8 mouse cellular contexts compared by ENCODE assay signal in the genomic region with DNA sequence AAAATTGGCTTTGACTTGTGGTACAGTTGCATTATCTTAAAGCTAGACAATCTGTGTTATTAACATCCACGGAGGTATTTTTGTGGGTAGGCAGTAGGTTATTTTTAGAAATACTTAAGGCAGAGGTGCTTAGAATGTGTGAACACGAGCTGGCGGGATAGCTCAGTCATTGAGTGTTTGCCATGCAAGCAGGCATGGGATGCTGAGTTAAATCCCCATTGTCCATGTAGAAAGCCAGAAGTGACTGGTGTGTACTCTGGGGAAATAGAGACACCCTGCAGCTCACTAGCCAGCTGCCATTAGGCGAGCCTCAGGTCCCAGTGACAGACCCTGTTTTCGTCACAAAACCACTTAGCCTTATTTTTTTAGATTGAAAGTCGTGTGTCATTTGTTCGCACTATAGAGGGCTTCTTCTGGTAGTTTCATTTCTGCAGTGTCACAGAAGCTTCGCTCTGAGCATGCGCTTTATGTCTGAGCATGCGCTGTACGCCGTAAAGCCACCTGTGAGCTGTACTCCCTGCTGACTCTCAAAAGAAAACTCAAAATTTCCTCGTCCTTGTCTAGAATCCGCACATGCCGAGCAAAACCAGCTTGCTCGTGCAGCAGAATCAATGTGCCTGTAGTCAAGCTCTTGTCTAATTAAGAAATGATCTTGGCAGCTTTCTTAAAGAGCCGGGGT. TPM values are rescaled to one million over a fixed set of nuclear protein-coding genes. Genes with fewer than 3 reads are reported as not detected.
DNase-seq lines count a peak whose midpoint lies in the region; ATAC-seq and TF ChIP-seq lines count a peak whose summit lies in the region.
"Had no signal": no experiment of that assay in that cellular context is flagged by ENCODE, and none has a peak within 500 bp of the region (broad histone marks: within the 10 kb centered on the region; RNA-seq: fewer than 3 reads in every experiment).

No protein-coding gene starts in this region.

- no peaks in the 10 kb centered on the region for H3K79me2 ChIP-seq in CH12.LX (replicated peaks; ENCODE audit: control insufficient read depth, extremely low read depth, insufficient read depth, poor library complexity, severe bottlenecking)

- peak; percentile 84 for DNase-seq in CH12.LX (ENCODE audit: extremely low read depth)
- peak; percentile 79 to 85 for DNase-seq in left cerebral cortex, postnatal 14 days (ENCODE audit: low spot score in 2 of 2)
- peak; percentile 79 for DNase-seq in right cerebral cortex, postnatal 25 days
- DNase-seq in ovary, postnatal 10 days (ENCODE audit: low spot score) = no peak
- DNase-seq in adrenal gland, adult 18-20 months (ENCODE audit: low spot score in 2 of 2) = no peak

- peak overlapping the region; percentile 26; the same call in 1 of the 2 replicates for H3K4me2 ChIP-seq in CH12.LX (ENCODE audit: insufficient read depth, low read depth, poor library complexity, severe bottlenecking)
- peak overlapping the region; percentile 44 for H3K4me2 ChIP-seq in heart, embryonic 12.5 days
- H3K4me2 ChIP-seq: liver, embryonic 15.5 days had no signal

- H3K27ac ChIP-seq in CH12.LX (ENCODE audit: insufficient read depth, low read depth) = peak overlapping the region; percentile 36
- peak overlapping the region; percentile 86 for H3K27ac ChIP-seq in heart, embryonic 12.5 days (ENCODE audit: poor library complexity, severe bottlenecking)
- H3K27ac ChIP-seq: liver, embryonic 15.5 days had no signal

- in situ Hi-C loops in CH12.LX (cut with MboI; ENCODE audit: low pct_ligation_motif_present, low pct_unique_long_range_greater_than_20kb, low sequenced_read_pairs) = no loop called here

- peaks cover 4 to 18% of the 10 kb centered on the region in 2 experiments for H3K4me1 ChIP-seq in CH12.LX (ENCODE audit: control insufficient read depth in 1 of 2, insufficient read depth in 2 of 2)
- H3K4me1 ChIP-seq in heart, embryonic 12.5 days (replicated peaks) = peaks cover 36% of the 10 kb centered on the region

- no peak for TF ChIP-seq RAD21 in CH12.LX (IDR thresholded peaks at IDR 0.05; ENCODE audit: low read depth, low read length)

- TF ChIP-seq POLR2A in CH12.LX (IDR thresholded peaks at IDR 0.05; ENCODE audit: low read depth, low read length) = peak; percentile 62

- peak overlapping the region; percentile 24 to 37 (median 36) for H3K4me3 ChIP-seq in CH12.LX (replicated peaks in 1 of 3; ENCODE audit: low read depth in 2 of 3, low read length in 2 of 3, poor library complexity in 1 of 3)
- H3K4me3 ChIP-seq in heart, embryonic 12.5 days = no peak overlapping the region
- H3K4me3 ChIP-seq: liver, embryonic 15.5 days had no signal

- peak; percentile 80 for ATAC-seq in activated CD4-positive, CD25-positive, alpha-beta regulatory T cell, adult 4 months
- ATAC-seq in heart, embryonic 12.5 days (ENCODE audit: insufficient number of reproducible peaks, low FRiP score) = peak; percentile 45; the same call in 1 of the 2 replicates

- intact Hi-C loops in left cerebral cortex, postnatal 14 days (cut with DNase I) = loop anchor here (5.0 kb wide), 1 partner anchor 47 kb away; no protein-coding TSS in a partner anchor

- H3K9me3 ChIP-seq in CH12.LX (replicated peaks; ENCODE audit: low read length) = no peaks in the 10 kb centered on the region
- no peaks in the 10 kb centered on the region for H3K9me3 ChIP-seq in heart, embryonic 12.5 days (replicated peaks)
- H3K9me3 ChIP-seq: liver, embryonic 15.5 days had no signal

- H3K36me3 ChIP-seq in CH12.LX (replicated peaks in 1 of 2; ENCODE audit: control insufficient read depth in 1 of 2, insufficient read depth in 1 of 2, low read length in 1 of 2) = peaks cover 0 to 2% of the 10 kb centered on the region in 2 experiments
- no peaks in the 10 kb centered on the region for H3K36me3 ChIP-seq in heart, embryonic 12.5 days
- H3K36me3 ChIP-seq: liver, embryonic 15.5 days had no signal

- peak; percentile 41; the same call in 1 of the 2 replicates for TF ChIP-seq EP300 in CH12.LX (IDR thresholded peaks at IDR 0.05; ENCODE audit: low read length)

- dilution Hi-C loops in CH12.LX (cut with MboI; ENCODE audit: extremely low pct_ligation_motif_present, extremely low pct_unique_long_range_greater_than_20kb, low sequenced_read_pairs) = no loop called here

- WGBS in heart, embryonic 12.5 days = 68% methylated on average over 17 of the region's 17 CpGs

- peak overlapping the region; percentile 41 for H3K9ac ChIP-seq in CH12.LX (ENCODE audit: insufficient read depth, low read depth)
- H3K9ac ChIP-seq in heart, embryonic 12.5 days = no peak overlapping the region
- H3K9ac ChIP-seq: liver, embryonic 15.5 days had no signal

- TF ChIP-seq CTCF in CH12.LX (conservative IDR thresholded peaks at IDR 0.05 in 1 of 2, IDR thresholded peaks at IDR 0.05 in 1 of 2; ENCODE audit: low read depth in 2 of 2, low read length in 2 of 2) = no peak

- no peaks in the 10 kb centered on the region for H3K27me3 ChIP-seq in CH12.LX (replicated peaks)
- H3K27me3 ChIP-seq in heart, embryonic 12.5 days (replicated peaks) = no peaks in the 10 kb centered on the region
- H3K27me3 ChIP-seq: liver, embryonic 15.5 days had no signal

TF ChIP-seq in CH12.LX, 34 proteins besides CTCF, POLR2A, EP300 and RAD21:
- TF ChIP-seq TBP (conservative IDR thresholded peaks at IDR 0.05; ENCODE audit: low read depth, low read length) (0 out of 2 replicates have a peak, but pooled peaks have one; percentile 13), PAX5 (IDR thresholded peaks at IDR 0.05; ENCODE audit: low read length) (no peak), ETS1 (conservative IDR thresholded peaks at IDR 0.05; ENCODE audit: low read depth, low read length) (0 out of 2 replicates have a peak, but pooled peaks have one; percentile 37), MAFK (IDR thresholded peaks at IDR 0.05; ENCODE audit: insufficient replicate concordance, low read length) (peak; percentile 69; the same call in 1 of the 2 replicates), MYC (IDR thresholded peaks at IDR 0.05; ENCODE audit: low read depth, low read length) (peak; percentile 81), UBTF (IDR thresholded peaks at IDR 0.05; ENCODE audit: low read depth, low read length) (no peak), HCFC1 (IDR thresholded peaks at IDR 0.05; ENCODE audit: low read depth, low read length) (peak; percentile 61), RCOR1 (conservative IDR thresholded peaks at IDR 0.05; ENCODE audit: low read depth, low read length) (0 out of 2 replicates have a peak, but pooled peaks have one; percentile 43), MAX (IDR thresholded peaks at IDR 0.05; ENCODE audit: low read length) (peak; percentile 93), ZMIZ1 (IDR thresholded peaks at IDR 0.05; ENCODE audit: low read depth, low read length) (peak; percentile 53; the same call in 1 of the 2 replicates), NRF1 (IDR thresholded peaks at IDR 0.05; ENCODE audit: low read depth, low read length) (peak; percentile 92), KAT2A (IDR thresholded peaks at IDR 0.05; ENCODE audit: insufficient replicate concordance, low read length) (no peak), JUND (conservative IDR thresholded peaks at IDR 0.05; ENCODE audit: low read depth, low read length) (peak; percentile 40; the same call in 1 of the 2 replicates), JUN (IDR thresholded peaks at IDR 0.05; ENCODE audit: insufficient read depth, low read depth, low read length) (no peak; the same call in 1 of the 2 replicates), ZC3H11A (IDR thresholded peaks at IDR 0.05; ENCODE audit: low read depth, low read length) (no peak), ELF1 (IDR thresholded peaks at IDR 0.05; ENCODE audit: low read depth, low read length) (no peak), E2F4 (IDR thresholded peaks at IDR 0.05; ENCODE audit: insufficient replicate concordance, low read depth, low read length) (no peak), BHLHE40 (IDR thresholded peaks at IDR 0.05; ENCODE audit: low read depth, low read length) (peak; percentile 70), SIN3A (IDR thresholded peaks at IDR 0.05; ENCODE audit: low read length) (peak; percentile 71), IRF4 (IDR thresholded peaks at IDR 0.05; ENCODE audit: low read depth, low read length) (peak; percentile 64), ZNF384 (IDR thresholded peaks at IDR 0.05; ENCODE audit: low read depth, low read length) (peak; percentile 39; the same call in 1 of the 2 replicates), USF1 (IDR thresholded peaks at IDR 0.05; ENCODE audit: low read depth, low read length) (no peak), TCF12 (IDR thresholded peaks at IDR 0.05; ENCODE audit: low read depth, low read length) (peak; percentile 55; the same call in 1 of the 2 replicates), ZKSCAN1 (IDR thresholded peaks at IDR 0.05; ENCODE audit: borderline replicate concordance, low read depth, low read length) (no peak), CHD1 (IDR thresholded peaks at IDR 0.05; ENCODE audit: low read depth, low read length) (no peak), NELFE (IDR thresholded peaks at IDR 0.05; ENCODE audit: low read depth, low read length) (peak; percentile 61), CHD2 (IDR thresholded peaks at IDR 0.05; ENCODE audit: low read length) (no peak), GABPA (IDR thresholded peaks at IDR 0.05; ENCODE audit: insufficient replicate concordance, low read depth, low read length) (no peak), MXI1 (IDR thresholded peaks at IDR 0.05; ENCODE audit: low read depth, low read length) (peak; percentile 65; the same call in 1 of the 2 replicates), SMC3 (IDR thresholded peaks at IDR 0.05; ENCODE audit: low read depth, low read length) (no peak), USF2 (conservative IDR thresholded peaks at IDR 0.05; ENCODE audit: low read depth, low read length) (no peak), MEF2A (IDR thresholded peaks at IDR 0.05; ENCODE audit: borderline replicate concordance, low read depth, low read length) (0 out of 2 replicates have a peak, but pooled peaks have one; percentile 25), MAZ (IDR thresholded peaks at IDR 0.05; ENCODE audit: low read depth, low read length) (no peak), POLR2AphosphoS2 (IDR thresholded peaks at IDR 0.05; ENCODE audit: low read depth, low read length) (no peak)
TF ChIP-seq in CH12.LX: peak in this region for 18.

RNA-seq across cellular contexts. Expression of gene Elovl6, which starts 58.5 kb away (rescaled TPM):
- 1.7 and 2.1 TPM in 2 replicates for total RNA-seq in CH12.LX (2012; rRNA removed)
- 6.1 and 6.8 TPM in 2 replicates for total RNA-seq in CH12.LX (2014; rRNA removed)
- 4.7 and 6.0 TPM in 2 replicates for polyA plus RNA-seq in CH12.LX (2012; ENCODE audit: insufficient read length, low read depth)
- polyA plus RNA-seq in activated CD4-positive, CD25-positive, alpha-beta regulatory T cell, adult 4 months (2017; shearing (Covaris generic)) = 10 to 100 TPM; 11.0 to 11.3 TPM
- 18.5 and 20.2 TPM in 2 replicates for polyA plus RNA-seq in heart, embryonic 12.5 days (2016; fragmentation: Nextera tagmentation; extraction: Ambion mirVana)
- 10 to 100 TPM; 40.4 to 45.3 TPM for total RNA-seq in left cerebral cortex, postnatal 14 days (2021)
- total RNA-seq in adrenal gland, adult 18-20 months (2021) = 100 to 1,000 TPM; 124 to 187 TPM

Comparison
In these comparisons a context has a peak if more than half of its experiments do, and no peak if none do; other contexts are left out.
1. DNase-seq: peak in CH12.LX (single experiment), left cerebral cortex, postnatal 14 days (2 of 2) and right cerebral cortex, postnatal 25 days (single experiment); none in ovary, postnatal 10 days (single experiment) and adrenal gland, adult 18-20 months (0 of 2).
2. RNA of gene Elovl6, which starts 58.5 kb away (total RNA-seq): 124 to 187 TPM in adrenal gland, adult 18-20 months and 40.4 to 45.3 TPM in left cerebral cortex, postnatal 14 days; 1.7 to 6.8 TPM in CH12.LX; every median in the first group is over 4 times any median in the second.